Mouse (Mus musculus) lung, postnatal 36 days (tissue): ENCODE measurements at regions not wholly inside any gene's neighbourhood (a gene's known extent, or its start where the extent isn't known, plus 50 kb on each side); places are given as distances from the start of the nearest gene placed in this dataset.

Experiments used
- DNase-seq: peaks from one replicate; pipeline ENCODE4 v3.0.0; 2022; ENCODE audit warnings: mixed read lengths

GRCm38 (mm10) chr10:29921658-29922057 is 278.7 kb downstream of the Cenpw start:
- no peak for DNase-seq

GRCm38 (mm10) chr10:29897780-29898363 is 302.5 kb downstream of the Cenpw start:
- no peak for DNase-seq

GRCm38 (mm10) chr10:29864566-29864965 is 328.9 kb upstream of the Rspo3 start:
- DNase-seq = no peak

GRCm38 (mm10) chr10:29855749-29856313 is 320.2 kb upstream of the Rspo3 start:
- no peak for DNase-seq

GRCm38 (mm10) chr10:29852516-29852915 is 316.8 kb upstream of the Rspo3 start:
- no peak for DNase-seq

- DNase-seq = no peak
These were observed 289.4 kb upstream of the Rspo3 start for GRCm38 (mm10) chr10:29824939-29825658.

- no peak for DNase-seq
These were observed 288.7 kb upstream of the Rspo3 start for GRCm38 (mm10) chr10:29824413-29824812.

GRCm38 (mm10) chr10:29823177-29823576 is 287.5 kb upstream of the Rspo3 start:
- DNase-seq = no peak

GRCm38 (mm10) chr10:29803915-29804545 is 268.4 kb upstream of the Rspo3 start:
- peak; percentile 59 for DNase-seq

- DNase-seq = no peak
These were observed 267.0 kb upstream of the Rspo3 start for GRCm38 (mm10) chr10:29802637-29803036.

GRCm38 (mm10) chr10:29794663-29795062 is 259.0 kb upstream of the Rspo3 start:
- DNase-seq = no peak

- no peak for DNase-seq
These were observed 250.6 kb upstream of the Rspo3 start for GRCm38 (mm10) chr10:29786220-29786810.

- DNase-seq = no peak
These were observed 201.0 kb upstream of the Rspo3 start for GRCm38 (mm10) chr10:29736677-29737076.

GRCm38 (mm10) chr10:29725319-29725718 is 189.7 kb upstream of the Rspo3 start:
- no peak for DNase-seq

GRCm38 (mm10) chr10:29710967-29711366 is 175.3 kb upstream of the Rspo3 start:
- DNase-seq = no peak

- no peak for DNase-seq
These were observed 173.0 kb upstream of the Rspo3 start for GRCm38 (mm10) chr10:29708653-29709052.

GRCm38 (mm10) chr10:29693009-29693935 is 157.6 kb upstream of the Rspo3 start:
- no peak for DNase-seq

- no peak for DNase-seq
These were observed 153.9 kb upstream of the Rspo3 start for GRCm38 (mm10) chr10:29689529-29689928.

- no peak for DNase-seq
These were observed 151.3 kb upstream of the Rspo3 start for GRCm38 (mm10) chr10:29686982-29687381.

GRCm38 (mm10) chr10:29674377-29674776 is 138.7 kb upstream of the Rspo3 start:
- no peak for DNase-seq

GRCm38 (mm10) chr10:29661752-29662151 is 126.1 kb upstream of the Rspo3 start:
- DNase-seq = no peak

- DNase-seq = no peak
These were observed 104.6 kb upstream of the Rspo3 start for GRCm38 (mm10) chr10:29640249-29640648.
